Mouse (Mus musculus): ENCODE data around the gene Gramd1b. TPM values are rescaled to one million over a fixed set of nuclear protein-coding genes. Genes with fewer than 3 reads are reported as not detected.

Gramd1b gene
- total and polyA plus RNA-seq, 2 experiments from 2014 or later: 18.0 to 48.6 TPM

DNA sequence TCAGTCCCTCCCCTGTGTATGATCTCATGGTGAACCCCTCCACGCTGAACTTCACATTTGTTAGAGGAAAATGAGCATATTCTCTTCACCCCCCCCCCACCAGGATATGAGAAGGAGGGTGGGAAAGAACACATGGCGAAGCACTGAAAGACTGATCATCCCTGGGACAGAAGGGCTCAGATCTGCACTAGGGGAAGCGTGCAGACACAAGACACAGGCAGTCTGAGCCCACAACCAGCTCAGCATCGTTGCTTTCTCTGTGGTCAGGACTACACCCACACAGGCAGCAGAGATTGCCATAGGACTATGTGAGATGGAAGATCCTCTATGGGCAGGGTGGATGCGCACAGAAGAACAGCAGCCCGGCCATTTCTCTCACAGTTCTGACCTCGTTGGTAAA, 189.1 kb downstream of the Gramd1b start:
- H3K4me1 ChIP-seq (ENCODE audit: insufficient read depth): peaks cover 56% of the 10 kb centered on the region
- 73% methylated on average over 7 of the region's 7 CpGs for whole genome bisulfite sequencing
- no peak overlapping the region for H3K27ac ChIP-seq (ENCODE audit: low read depth, low read length)

DNA sequence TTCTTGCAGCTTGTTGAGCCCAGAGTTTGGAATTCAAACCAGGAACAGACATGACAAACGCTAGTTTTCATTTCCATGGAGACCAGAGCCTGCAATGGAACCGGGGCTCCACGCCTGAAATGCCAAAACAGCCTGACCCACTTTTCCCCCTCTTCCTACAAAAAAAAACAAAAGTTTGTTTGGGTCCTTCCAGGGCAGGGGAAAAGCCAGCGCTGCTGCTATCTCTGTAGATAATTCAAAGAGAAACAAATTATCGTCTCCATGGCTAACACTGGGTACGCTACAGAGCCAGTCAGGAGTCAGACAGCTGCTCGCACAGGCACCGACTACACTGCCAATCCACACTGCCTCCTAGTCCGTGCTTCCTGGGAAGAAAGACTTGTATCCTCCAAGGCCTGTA, 191.6 kb downstream of the Gramd1b start:
- Histone ChIP-seq H3K9ac (no peak overlapping the region), H3K27ac (ENCODE audit: low read depth, low read length) (peak overlapping the region; percentile 45), H3K4me2 (ENCODE audit: low read depth) (0 out of 2 replicates have a peak overlapping the region, but pooled peaks have one; percentile 21), H3K36me3 (ENCODE audit: insufficient read depth) (no peaks in the 10 kb centered on the region), H3K27me3 (ENCODE audit: insufficient read depth, low read length) (no peaks in the 10 kb centered on the region), H3K4me3 (ENCODE audit: low read depth, low read length) (no peak overlapping the region), H3K9me3 (ENCODE audit: low read length) (no peaks in the 10 kb centered on the region), H3K4me1 (ENCODE audit: insufficient read depth) (peaks cover 53% of the 10 kb centered on the region)
- 41% methylated on average over 9 of the region's 9 CpGs for WGBS
- no peak for DNase-seq
- no peak for TF ChIP-seq CTCF (IDR thresholded peaks at IDR 0.05; ENCODE audit: low read depth)
- peak; percentile 44 for ATAC-seq

More for the DNA sequence above, 189.1 kb downstream of the Gramd1b start:
- Histone ChIP-seq H3K9me3 (ENCODE audit: low read length) (no peaks in the 10 kb centered on the region), H3K27me3 (ENCODE audit: insufficient read depth, low read length) (no peaks in the 10 kb centered on the region), H3K9ac (0 out of 2 replicates have a peak overlapping the region, but pooled peaks have one; percentile 10), H3K36me3 (ENCODE audit: insufficient read depth) (no peaks in the 10 kb centered on the region), H3K4me2 (ENCODE audit: low read depth) (peak overlapping the region; percentile 5; the same call in 1 of the 2 replicates), H3K4me3 (ENCODE audit: low read depth, low read length) (no peak overlapping the region)
- DNase-seq (no peak), ATAC-seq (no peak)
- no peak for TF ChIP-seq CTCF (IDR thresholded peaks at IDR 0.05; ENCODE audit: low read depth)

DNA sequence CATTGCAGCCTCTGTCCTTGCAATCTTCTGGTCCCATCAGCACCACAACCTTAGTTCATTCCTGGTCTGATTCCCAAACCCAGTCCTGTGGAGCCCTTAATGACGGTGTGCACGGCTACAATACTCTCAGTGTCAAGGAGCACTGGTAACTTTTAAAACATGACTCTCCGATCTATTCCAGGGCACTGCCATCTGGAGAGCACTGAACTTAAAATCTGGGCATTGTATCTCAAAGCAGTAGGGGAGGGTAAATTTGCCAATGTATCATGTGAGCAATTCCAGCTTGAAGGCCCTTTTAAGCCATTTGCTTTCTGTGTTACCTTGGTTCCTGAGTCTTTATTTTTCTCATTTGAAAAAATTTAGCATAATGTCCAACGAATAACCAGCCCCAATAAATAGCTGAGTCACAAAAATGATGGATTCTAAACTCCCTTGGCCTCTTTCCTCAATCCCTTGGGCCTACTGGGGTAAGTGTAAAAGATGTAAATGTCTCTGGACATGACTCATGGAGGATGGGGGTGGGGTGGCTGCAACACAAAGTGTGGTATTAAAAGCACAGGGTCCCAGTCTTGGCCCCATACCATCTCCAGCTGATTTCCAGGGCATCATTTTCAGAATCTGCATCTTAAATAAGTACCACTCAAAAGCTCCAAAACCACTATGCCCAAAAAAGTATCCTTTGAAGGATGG, 193.9 kb downstream of the Gramd1b start:
- H3K4me2 ChIP-seq (ENCODE audit: low read depth): no peak overlapping the region
- peak overlapping the region; percentile 64; the same call in 1 of the 2 replicates for H3K27ac ChIP-seq (ENCODE audit: low read depth, low read length)
- no peaks in the 10 kb centered on the region for H3K9me3 ChIP-seq (ENCODE audit: low read length)
- 34% methylated on average over 4 of the region's 4 CpGs for WGBS
- H3K4me3 ChIP-seq (ENCODE audit: low read depth, low read length): no peak overlapping the region
- ATAC-seq (no peak), DNase-seq (no peak)
- no peak for TF ChIP-seq CTCF (IDR thresholded peaks at IDR 0.05; ENCODE audit: low read depth)
- no peak overlapping the region for H3K9ac ChIP-seq
- peaks cover 46% of the 10 kb centered on the region for H3K4me1 ChIP-seq (ENCODE audit: insufficient read depth)
- H3K27me3 ChIP-seq (ENCODE audit: insufficient read depth, low read length): no peaks in the 10 kb centered on the region
- H3K36me3 ChIP-seq (ENCODE audit: insufficient read depth): peaks cover 2% of the 10 kb centered on the region

DNA sequence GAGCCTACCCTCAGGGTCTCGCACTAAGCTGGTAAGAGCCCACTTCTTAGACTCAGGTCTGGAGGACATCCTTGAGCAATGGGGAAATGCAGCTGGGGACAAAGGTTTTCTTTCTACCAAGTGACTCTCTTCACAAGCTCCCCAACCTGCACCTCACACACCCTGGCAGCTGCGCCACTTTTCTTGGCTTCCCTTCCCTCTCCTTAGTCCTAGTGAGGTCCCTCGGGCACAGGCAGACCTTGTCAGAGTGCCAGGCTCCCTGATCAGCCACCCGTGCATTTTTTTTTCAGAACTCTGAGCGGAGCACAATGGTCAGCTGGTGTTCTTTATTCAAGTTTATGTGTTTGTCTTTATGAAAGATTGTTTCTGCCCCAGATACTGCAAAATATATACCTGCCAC, 194.5 kb downstream of the Gramd1b start:
- Histone ChIP-seq H3K27ac (ENCODE audit: low read depth, low read length) (peak overlapping the region; percentile 64), H3K27me3 (ENCODE audit: insufficient read depth, low read length) (no peaks in the 10 kb centered on the region), H3K9me3 (ENCODE audit: low read length) (no peaks in the 10 kb centered on the region), H3K4me3 (ENCODE audit: low read depth, low read length) (no peak overlapping the region), H3K9ac (no peak overlapping the region), H3K36me3 (ENCODE audit: insufficient read depth) (peaks cover 7% of the 10 kb centered on the region), H3K4me1 (ENCODE audit: insufficient read depth) (peaks cover 40% of the 10 kb centered on the region), H3K4me2 (ENCODE audit: low read depth) (no peak overlapping the region)
- no peak for TF ChIP-seq CTCF (IDR thresholded peaks at IDR 0.05; ENCODE audit: low read depth)
- peak; percentile 43 for DNase-seq
- 32% methylated on average over 5 of the region's 5 CpGs for WGBS
- ATAC-seq: peak; percentile 32

DNA sequence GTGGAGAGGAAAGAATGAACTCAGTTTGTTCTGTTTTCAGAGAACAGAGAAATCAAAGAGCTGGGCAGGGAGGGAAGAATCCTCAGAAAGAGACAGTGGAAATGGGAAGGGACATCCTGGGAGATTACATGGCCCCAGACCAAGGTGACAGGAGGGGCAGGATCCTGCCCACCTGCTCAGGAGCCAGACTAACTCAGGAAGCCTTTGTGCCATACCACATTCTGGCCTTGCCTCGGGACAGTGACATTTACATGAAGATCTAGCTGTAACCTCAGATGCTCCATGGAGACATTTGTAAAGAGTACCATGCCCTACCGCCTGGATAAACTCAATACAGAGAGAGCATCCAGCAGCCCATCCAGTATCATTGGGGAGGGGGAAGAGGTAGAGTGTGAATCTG, 196.6 kb downstream of the Gramd1b start:
- Histone ChIP-seq H3K9me3 (ENCODE audit: low read length) (no peaks in the 10 kb centered on the region), H3K36me3 (ENCODE audit: insufficient read depth) (peaks cover 18% of the 10 kb centered on the region), H3K27ac (ENCODE audit: low read depth, low read length) (no peak overlapping the region), H3K4me1 (ENCODE audit: insufficient read depth) (peaks cover 25% of the 10 kb centered on the region), H3K27me3 (ENCODE audit: insufficient read depth, low read length) (no peaks in the 10 kb centered on the region), H3K4me3 (ENCODE audit: low read depth, low read length) (no peak overlapping the region), H3K9ac (no peak overlapping the region), H3K4me2 (ENCODE audit: low read depth) (no peak overlapping the region)
- no peak for TF ChIP-seq CTCF (IDR thresholded peaks at IDR 0.05; ENCODE audit: low read depth)
- WGBS: 79% methylated on average over 2 of the region's 2 CpGs
- DNase-seq: no peak
- ATAC-seq: no peak

DNA sequence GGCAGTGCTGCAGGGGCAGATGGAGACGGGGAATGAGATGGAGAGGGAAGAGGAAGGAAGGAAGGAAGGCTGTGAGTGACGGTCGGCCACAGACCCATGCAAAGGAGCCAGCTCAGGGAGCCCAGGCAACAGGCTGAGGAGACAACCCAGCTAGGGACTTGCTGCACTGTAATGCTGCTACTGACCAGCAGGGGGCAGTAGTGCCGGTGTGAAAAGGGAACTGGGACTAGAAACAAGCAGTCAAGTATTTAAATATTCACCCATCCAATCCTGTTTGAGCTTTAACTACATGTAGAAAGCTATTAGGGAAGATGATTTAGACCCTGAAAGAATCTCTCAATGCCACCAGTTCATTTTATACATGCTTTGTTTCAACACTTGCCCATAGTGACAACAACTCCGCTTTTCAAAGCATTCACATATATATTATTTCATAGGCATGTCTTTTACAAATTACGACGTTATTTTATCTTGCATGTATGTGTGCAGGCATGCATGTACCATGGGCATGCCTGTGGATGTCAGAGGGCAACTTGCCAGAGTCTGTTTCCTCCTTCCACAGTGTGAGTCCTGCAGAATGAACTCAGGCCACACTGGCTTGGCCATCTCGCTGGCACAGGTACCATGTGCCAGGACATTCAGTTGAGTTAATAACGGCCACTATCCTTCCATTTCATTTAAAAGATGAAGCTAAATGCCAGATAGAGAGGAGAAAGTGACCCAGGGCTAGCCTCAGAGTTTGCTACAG, 197.4 kb downstream of the Gramd1b start:
- peaks cover 19% of the 10 kb centered on the region for H3K4me1 ChIP-seq (ENCODE audit: insufficient read depth)
- DNase-seq (peak; percentile 82), ATAC-seq (peak; percentile 54)
- peaks cover 25% of the 10 kb centered on the region for H3K36me3 ChIP-seq (ENCODE audit: insufficient read depth)
- no peak overlapping the region for H3K9ac ChIP-seq
- H3K27ac ChIP-seq (ENCODE audit: low read depth, low read length): no peak overlapping the region
- H3K4me3 ChIP-seq (ENCODE audit: low read depth, low read length): no peak overlapping the region
- WGBS: 56% methylated on average over 9 of the region's 9 CpGs
- TF ChIP-seq CTCF (IDR thresholded peaks at IDR 0.05; ENCODE audit: low read depth): peak; percentile 94
- H3K27me3 ChIP-seq (ENCODE audit: insufficient read depth, low read length): no peaks in the 10 kb centered on the region
- H3K9me3 ChIP-seq (ENCODE audit: low read length): no peaks in the 10 kb centered on the region
- no peak overlapping the region for H3K4me2 ChIP-seq (ENCODE audit: low read depth)

Measured in forebrain, postnatal 0 days (tissue).